Mouse (Mus musculus): ENCODE measurements around the gene Iqcd.

The Iqcd gene

GRCm38 (mm10) chr5:120631892-120632291 is 43.1 kb downstream of the Iqcd start:
- DNase-seq: no peak

DNA sequence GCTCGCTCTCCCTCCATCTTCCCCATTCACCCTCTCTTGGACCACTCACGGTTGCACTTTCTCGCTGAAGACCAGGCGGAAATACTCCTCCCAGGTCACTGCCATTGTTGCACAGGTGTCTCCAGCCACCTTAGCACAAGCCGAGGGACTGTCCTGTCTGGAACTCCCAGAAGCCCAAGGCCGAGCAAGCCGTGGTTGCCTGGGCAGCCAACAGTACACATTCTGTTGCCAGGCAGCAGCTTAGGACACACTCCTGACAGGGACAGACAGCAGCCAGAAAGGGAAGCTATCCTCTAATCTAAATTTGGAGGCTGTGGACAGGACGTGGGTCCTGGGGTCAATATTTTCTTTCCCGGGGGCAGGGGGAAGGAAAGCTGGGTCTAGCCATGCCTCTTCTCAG is 45.3 kb downstream of the Iqcd start, which contains the start of gene Cfap73:
TSS of gene Cfap73 (minus strand) at position 105 of the 400 bp plus-strand sequence.
- DNase-seq: no peak

DNA sequence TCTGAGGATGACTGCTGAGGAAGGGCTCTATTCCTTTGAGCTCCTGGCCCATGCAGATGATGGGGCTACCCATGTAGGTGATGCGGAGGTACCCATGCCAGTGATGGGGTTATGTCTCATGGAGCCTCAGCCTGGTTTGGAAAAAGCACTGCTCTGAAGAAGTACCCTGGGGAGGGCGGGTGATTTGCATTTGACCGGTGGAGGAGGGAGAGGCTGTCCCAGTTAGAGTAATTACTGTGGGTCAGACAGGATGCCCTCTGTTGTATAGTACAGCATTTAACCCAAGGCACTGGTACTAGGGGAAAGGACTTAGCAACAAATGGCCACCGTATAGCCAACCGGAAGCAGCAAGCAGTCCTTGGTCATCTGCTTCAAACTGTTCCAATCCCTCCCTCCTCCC is 46.0 kb downstream of the Iqcd start:
- no peak for DNase-seq

DNA sequence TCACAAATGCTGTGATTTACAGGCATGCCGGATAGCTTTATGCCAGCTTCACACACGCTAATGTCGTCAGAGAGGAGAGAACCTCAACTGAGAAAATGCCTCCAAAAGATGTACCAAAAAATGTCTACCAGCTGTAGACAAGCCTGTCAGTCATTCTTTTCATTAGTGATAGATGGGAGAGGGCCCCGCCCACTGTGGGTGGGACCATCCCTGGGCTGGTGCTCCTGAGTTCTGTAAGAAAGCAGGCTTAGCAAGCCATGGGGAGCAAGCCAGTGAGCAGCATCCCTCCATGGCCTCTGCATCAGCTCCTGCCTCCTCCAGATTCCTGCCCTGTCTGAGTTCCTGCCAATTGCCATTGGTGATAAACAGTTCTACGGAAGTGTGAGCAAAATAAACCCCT is 46.8 kb downstream of the Iqcd start:
- DNase-seq: no peak

GRCm38 (mm10) chr5:120640094-120640493 is 51.3 kb downstream of the Iqcd start:
- DNase-seq: no peak

DNA sequence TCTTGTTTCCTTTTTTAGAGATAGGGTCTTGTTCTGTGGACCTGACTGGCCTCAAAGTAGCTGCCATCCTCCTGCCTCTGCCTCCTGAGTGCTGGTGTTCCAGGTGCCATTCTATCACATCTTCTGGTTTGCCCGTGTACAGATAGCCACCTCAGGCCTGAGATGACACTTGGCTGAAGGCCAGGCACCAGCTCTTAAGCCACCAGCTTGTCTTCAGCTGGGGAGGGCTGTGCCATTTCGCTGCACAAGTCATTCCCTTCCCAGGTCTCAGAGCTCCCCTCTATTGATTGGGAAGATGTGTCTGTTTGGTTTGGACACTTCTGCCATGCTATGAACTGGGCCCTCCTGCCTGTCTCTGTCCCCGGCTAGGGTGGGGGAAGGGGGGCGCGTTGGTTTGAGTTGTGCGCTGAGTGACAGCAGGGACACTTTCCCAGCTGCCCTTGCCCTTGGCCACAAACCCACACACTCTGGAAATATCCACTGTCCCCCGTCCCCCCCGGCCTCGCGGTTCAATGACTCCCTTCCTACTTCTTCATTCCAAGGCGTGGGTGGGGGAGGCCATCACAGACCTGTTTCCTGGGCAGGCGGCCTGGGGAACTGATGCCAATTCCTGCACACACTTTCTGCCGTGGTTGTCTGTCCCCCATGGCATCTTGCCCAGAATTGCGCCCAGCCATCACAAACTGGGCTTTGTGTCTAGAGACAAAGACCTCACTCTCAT is 54.7 kb downstream of the Iqcd start:
- DNase-seq: peak; percentile 43

GRCm38 (mm10) chr5:120644227-120644626 is 55.4 kb downstream of the Iqcd start:
- no peak for DNase-seq

- DNase-seq: peak; percentile 61
Measured at GRCm38 (mm10) chr5:120645851-120646250, 57.0 kb downstream of the Iqcd start.

DNA sequence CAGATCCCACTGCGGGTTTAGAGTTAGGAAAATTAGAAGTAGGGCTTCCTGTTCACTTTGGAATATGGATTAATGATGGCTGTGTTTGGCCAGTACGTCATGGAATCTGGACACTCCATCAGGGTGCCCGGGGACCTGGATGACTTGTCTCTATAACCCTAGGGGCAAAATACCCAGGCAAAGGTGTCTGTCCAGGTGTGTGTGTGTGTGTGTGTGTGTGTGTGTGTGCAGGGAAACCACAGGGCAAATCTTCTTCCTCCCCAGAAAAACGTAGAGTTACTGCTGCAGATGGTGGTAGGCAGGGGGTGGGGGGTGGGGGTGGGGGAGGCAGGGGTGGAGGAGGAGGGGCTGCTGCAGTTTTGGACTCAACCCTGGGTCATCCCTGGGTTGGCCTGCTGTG is 58.5 kb downstream of the Iqcd start:
- DNase-seq: no peak

GRCm38 (mm10) chr5:120647814-120648491 is 59.1 kb downstream of the Iqcd start:
- DNase-seq: peak; percentile 30

DNA sequence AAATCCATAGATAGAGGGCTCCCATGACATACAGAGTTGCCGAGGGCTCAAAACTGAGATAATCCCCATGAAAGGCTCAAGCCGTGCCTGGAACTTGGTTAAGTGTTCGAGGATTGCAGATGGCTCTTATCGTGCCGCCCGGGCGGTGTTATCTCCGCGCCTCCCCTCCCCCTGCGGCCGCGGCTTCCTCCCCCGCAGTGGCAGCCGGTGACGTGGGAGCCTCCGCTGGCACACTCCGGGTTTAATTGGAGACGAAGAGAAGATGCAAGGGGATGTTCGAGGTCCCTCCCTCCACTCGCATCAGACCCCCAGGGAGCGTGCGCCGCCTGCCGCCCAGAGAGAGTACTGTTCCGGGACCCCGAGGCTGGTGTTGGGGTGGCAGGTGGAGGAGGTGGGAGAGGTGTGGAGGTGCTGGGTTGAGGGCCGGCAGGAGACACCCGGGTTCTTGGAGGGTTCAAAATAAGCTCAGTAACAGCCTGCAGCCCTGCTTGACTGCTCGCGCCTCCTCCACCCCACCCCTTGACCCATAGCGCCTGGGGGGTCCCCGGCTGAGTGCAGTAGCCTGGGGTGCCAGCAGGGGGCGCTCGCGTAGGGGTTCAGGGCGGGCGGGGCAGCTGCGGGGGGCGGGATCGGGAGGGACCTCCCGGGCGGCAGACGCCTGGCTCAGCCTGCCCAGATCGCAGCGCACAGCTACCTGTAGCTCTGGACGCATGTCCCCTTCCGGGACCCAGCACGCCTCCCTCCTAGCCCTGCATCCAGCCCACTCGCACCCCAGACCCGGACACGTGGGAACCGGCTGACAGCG is 60.0 kb downstream of the Iqcd start, which contains the start of gene Rasal1:
TSS of gene Rasal1 (plus strand) at position 244 of the 805 bp plus-strand sequence.
- peak; percentile 49 for DNase-seq

- no peak for DNase-seq
Measured at GRCm38 (mm10) chr5:120649374-120649933, 60.6 kb downstream of the Iqcd start.

- DNase-seq: no peak
Measured at GRCm38 (mm10) chr5:120649938-120650337, 61.1 kb downstream of the Iqcd start.

GRCm38 (mm10) chr5:120651230-120651629 is 62.4 kb downstream of the Iqcd start:
- no peak for DNase-seq

DNA sequence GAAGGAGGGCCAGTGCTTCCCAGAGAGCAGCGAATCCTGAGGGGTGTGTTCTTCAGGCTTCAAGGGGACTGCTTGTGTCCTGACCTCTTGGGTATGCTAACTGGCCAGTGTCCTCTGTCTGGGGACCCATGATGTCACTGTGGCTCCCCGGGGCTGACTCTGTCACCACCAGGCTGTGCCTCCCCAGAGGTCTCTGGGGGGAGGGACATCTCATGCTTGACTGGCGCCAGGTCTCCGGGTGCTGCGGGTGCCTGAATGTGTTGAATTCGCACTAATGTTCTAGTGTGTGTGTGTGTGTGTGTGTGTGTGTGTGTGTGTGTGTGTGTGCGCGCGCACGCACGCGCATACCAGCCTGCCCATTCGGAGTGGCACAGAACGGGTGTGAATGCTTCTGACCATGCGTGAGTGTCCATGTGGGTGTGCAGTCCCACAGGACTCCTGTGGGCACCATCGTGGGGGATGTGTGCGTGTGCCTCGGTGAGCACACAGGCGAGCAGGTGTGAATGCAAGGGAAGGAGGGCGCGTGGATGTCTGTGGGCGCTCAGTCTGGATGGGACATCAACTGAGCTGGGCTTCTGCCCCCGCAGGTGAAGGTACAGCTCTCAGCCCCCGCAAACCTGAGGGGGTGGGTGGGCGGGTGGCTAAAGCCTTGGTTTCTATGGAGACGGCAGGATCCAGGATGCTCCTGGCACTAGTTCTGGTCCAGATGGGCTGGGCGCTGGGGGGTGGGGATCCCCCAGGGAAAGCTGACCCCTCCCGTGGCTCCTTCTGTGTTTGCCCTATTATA is 64.3 kb downstream of the Iqcd start:
- no peak for DNase-seq

GRCm38 (mm10) chr5:120653873-120654272 is 65.1 kb downstream of the Iqcd start:
- no peak for DNase-seq

GRCm38 (mm10) chr5:120656281-120656751 is 67.5 kb downstream of the Iqcd start:
- no peak for DNase-seq
